8 mouse cellular contexts compared by ENCODE assay signal in genomic region chr3:108381945-108382875, GRCm38 (mm10). TPM values are rescaled to one million over a fixed set of nuclear protein-coding genes. Genes with fewer than 3 reads are reported as not detected.
A peak's percentile ranks its signal among the peaks of the same experiment; 100 is the strongest.
DNase-seq lines count a peak whose midpoint lies in the region; ATAC-seq and TF ChIP-seq lines count a peak whose summit lies in the region.
"Had no signal": no experiment of that assay in that cellular context is flagged by ENCODE, and none has a peak within 500 bp of the region (broad histone marks: within the 10 kb centered on the region; RNA-seq: fewer than 3 reads in every experiment).

No protein-coding gene starts in this region.

- TF ChIP-seq POLR2A in lung, adult 2 months (IDR thresholded peaks at IDR 0.05; ENCODE audit: borderline replicate concordance, extremely low read depth, low read depth, low read length): no peak

- H3K4me1 ChIP-seq in lung, embryonic 14.5 days (ENCODE audit: insufficient read depth): peaks cover 21% of the 10 kb centered on the region
- peaks cover 5% of the 10 kb centered on the region for H3K4me1 ChIP-seq in lung, adult 2 months (ENCODE audit: control insufficient read depth, insufficient read depth, low read length)
- H3K4me1 ChIP-seq in heart, embryonic 12.5 days (replicated peaks): peaks cover 45% of the 10 kb centered on the region

- H3K9me3 ChIP-seq in lung, embryonic 14.5 days (ENCODE audit: low read depth, low read length): no peaks in the 10 kb centered on the region
- H3K9me3 ChIP-seq in heart, embryonic 12.5 days (replicated peaks): no peaks in the 10 kb centered on the region

- peaks cover 19% of the 10 kb centered on the region for H3K36me3 ChIP-seq in lung, embryonic 14.5 days (ENCODE audit: insufficient read depth)
- peaks cover 16% of the 10 kb centered on the region for H3K36me3 ChIP-seq in heart, embryonic 12.5 days

- WGBS in lung, embryonic 14.5 days: 58% methylated on average over 14 of the region's 14 CpGs
- WGBS in lung, adult 2 months: 60% methylated on average over 14 of the region's 14 CpGs
- WGBS in heart, embryonic 12.5 days: 45% methylated on average over 14 of the region's 14 CpGs

- DNase-seq in lung, embryonic 14.5 days: peak; percentile 50
- DNase-seq in lung, adult 2 months: no peak
- DNase-seq in layer of hippocampus, adult 11-12 months (ENCODE audit: low spot score): no peak
- no peak for DNase-seq in kidney, postnatal 4 days

- peak overlapping the region; percentile 17 for H3K9ac ChIP-seq in lung, embryonic 14.5 days
- no peak overlapping the region; the same call in 1 of the 2 replicates for H3K9ac ChIP-seq in heart, embryonic 12.5 days

- H3K27ac ChIP-seq in lung, embryonic 14.5 days (ENCODE audit: low read depth): peak overlapping the region; percentile 25; the same call in 1 of the 2 replicates
- peak overlapping the region; percentile 30; the same call in 1 of the 2 replicates for H3K27ac ChIP-seq in heart, embryonic 12.5 days (ENCODE audit: poor library complexity, severe bottlenecking)

- ATAC-seq in lung, embryonic 14.5 days (ENCODE audit: insufficient read depth): no peak
- peak; percentile 38 for ATAC-seq in activated CD4-positive, CD25-positive, alpha-beta regulatory T cell, adult 4 months
- no peak for ATAC-seq in heart, embryonic 12.5 days (ENCODE audit: insufficient number of reproducible peaks, low FRiP score)
- ATAC-seq in megakaryocyte, adult 5-6 weeks (ENCODE audit: poor library complexity, severe bottlenecking): peak; percentile 32
- ATAC-seq: hindbrain, embryonic 16.5 days had no signal

- TF ChIP-seq CTCF in lung, embryonic 14.5 days (IDR thresholded peaks at IDR 0.05; ENCODE audit: low read depth): no peak
- TF ChIP-seq CTCF in lung, adult 2 months (IDR thresholded peaks at IDR 0.05; ENCODE audit: insufficient read depth, low read length): no peak

- peak overlapping the region; percentile 44; the same call in 1 of the 2 replicates for H3K4me3 ChIP-seq in lung, embryonic 14.5 days (ENCODE audit: low read depth, low read length)
- no peak overlapping the region for H3K4me3 ChIP-seq in lung, adult 2 months (replicated peaks; ENCODE audit: extremely low read depth, low read depth, low read length)
- peak overlapping the region; percentile 63 for H3K4me3 ChIP-seq in heart, embryonic 12.5 days

- H3K4me2 ChIP-seq in lung, embryonic 14.5 days: peak overlapping the region; percentile 78
- peak overlapping the region; percentile 85 for H3K4me2 ChIP-seq in heart, embryonic 12.5 days

- no peaks in the 10 kb centered on the region for H3K27me3 ChIP-seq in lung, embryonic 14.5 days (ENCODE audit: insufficient read depth, low read length)
- no peaks in the 10 kb centered on the region for H3K27me3 ChIP-seq in heart, embryonic 12.5 days (replicated peaks)

RNA-seq across cellular contexts. Expression of gene Psrc1, which starts 1.4 kb away (rescaled TPM):
- polyA plus RNA-seq in lung, embryonic 14.5 days (2014; fragmentation: Nextera tagmentation; extraction: Ambion mirVana): 76.5 and 79.7 TPM in 2 replicates
- polyA plus RNA-seq in lung, adult 2 months (2012; rRNA removed): 2.3 and 2.4 TPM in 2 replicates
- polyA plus RNA-seq in activated CD4-positive, CD25-positive, alpha-beta regulatory T cell, adult 4 months (2017; shearing (Covaris generic)): 10 to 100 TPM in 1 of 2 experiments, 1 to 10 TPM in 1; 7.8 to 10.3 TPM
- 26.4 and 27.3 TPM in 2 replicates for polyA plus RNA-seq in heart, embryonic 12.5 days (2016; fragmentation: Nextera tagmentation; extraction: Ambion mirVana)
- total RNA-seq in megakaryocyte, adult 5-6 weeks (2015): 11.9 and 12.2 TPM in 2 replicates
- total RNA-seq in megakaryocyte, adult 5-6 weeks (2017): 12.8 and 15.4 TPM in 2 replicates

RNA-seq across cellular contexts. Expression of gene Mybphl, which starts 17.5 kb away (rescaled TPM):
- polyA plus RNA-seq in lung, embryonic 14.5 days (2014; fragmentation: Nextera tagmentation; extraction: Ambion mirVana): 0.75 and 4.7 TPM in 2 replicates
- polyA plus RNA-seq in lung, adult 2 months (2012; rRNA removed): 34.9 and 39.2 TPM in 2 replicates
- polyA plus RNA-seq in activated CD4-positive, CD25-positive, alpha-beta regulatory T cell, adult 4 months (2017; shearing (Covaris generic)): not detected
- polyA plus RNA-seq in heart, embryonic 12.5 days (2016; fragmentation: Nextera tagmentation; extraction: Ambion mirVana): 35.1 and 39.8 TPM in 2 replicates
- not detected in 2 replicates for total RNA-seq in megakaryocyte, adult 5-6 weeks (2015)
- not detected in 2 replicates for total RNA-seq in megakaryocyte, adult 5-6 weeks (2017)

RNA-seq across cellular contexts. Expression of gene Celsr2, which starts 33.1 kb away (rescaled TPM):
- polyA plus RNA-seq in lung, embryonic 14.5 days (2014; fragmentation: Nextera tagmentation; extraction: Ambion mirVana): 8.3 and 9.4 TPM in 2 replicates
- polyA plus RNA-seq in lung, adult 2 months (2012; rRNA removed): 22.7 and 26.7 TPM in 2 replicates
- polyA plus RNA-seq in activated CD4-positive, CD25-positive, alpha-beta regulatory T cell, adult 4 months (2017; shearing (Covaris generic)): under 1 TPM; 0.33 to 0.65 TPM
- polyA plus RNA-seq in heart, embryonic 12.5 days (2016; fragmentation: Nextera tagmentation; extraction: Ambion mirVana): 2.3 and 3.6 TPM in 2 replicates
- 0.75 and 0.94 TPM in 2 replicates for total RNA-seq in megakaryocyte, adult 5-6 weeks (2015)
- total RNA-seq in megakaryocyte, adult 5-6 weeks (2017): 0.22 and 0.81 TPM in 2 replicates

Comparison
In these comparisons a context has a peak if more than half of its experiments do, and no peak if none do; other contexts are left out.
1. ATAC-seq: peak in activated CD4-positive, CD25-positive, alpha-beta regulatory T cell, adult 4 months (single experiment) and megakaryocyte, adult 5-6 weeks (single experiment); none in lung, embryonic 14.5 days (single experiment) and heart, embryonic 12.5 days (single experiment).